ENCODE assay signal across 8 mouse cellular contexts in genomic region chr13:67332019-67332724, GRCm38 (mm10). TPM values are rescaled to one million over a fixed set of nuclear protein-coding genes. Genes with fewer than 3 reads are reported as not detected.
DNase-seq lines count a peak whose midpoint lies in the region; ATAC-seq and TF ChIP-seq lines count a peak whose summit lies in the region.

Gene Zfp595, minus strand, starts transcription at chr13:67332570.

- H3K27me3 ChIP-seq in C2C12 (ENCODE audit: control insufficient read depth, insufficient read depth, insufficient read length): no peaks in the 10 kb centered on the region
- no peaks in the 10 kb centered on the region for H3K27me3 ChIP-seq in heart, embryonic 12.5 days (replicated peaks)
- no peaks in the 10 kb centered on the region for H3K27me3 ChIP-seq in kidney, postnatal 0 days (ENCODE audit: insufficient read depth, low read length)
- no peaks in the 10 kb centered on the region for H3K27me3 ChIP-seq in liver, embryonic 11.5 days (replicated peaks; ENCODE audit: control insufficient read depth, insufficient read depth, low read length)
- H3K27me3 ChIP-seq in stomach, embryonic 14.5 days (ENCODE audit: control insufficient read depth, insufficient read depth, low read length): no peaks in the 10 kb centered on the region

- TF ChIP-seq CTCF in C2C12 (IDR thresholded peaks at IDR 0.05; ENCODE audit: control insufficient read depth, insufficient read depth, insufficient read length): no peak
- TF ChIP-seq CTCF in kidney, postnatal 0 days (IDR thresholded peaks at IDR 0.05; ENCODE audit: low read depth): peak; percentile 71

- peaks cover 3% of the 10 kb centered on the region for H3K4me1 ChIP-seq in heart, embryonic 12.5 days (replicated peaks)
- peaks cover 3% of the 10 kb centered on the region for H3K4me1 ChIP-seq in kidney, postnatal 0 days (replicated peaks; ENCODE audit: insufficient read depth, low read length)
- H3K4me1 ChIP-seq in liver, embryonic 11.5 days (replicated peaks; ENCODE audit: control insufficient read depth, insufficient read depth, low read length): 0 out of 2 replicates have a peak, but pooled peaks cover 5% of the 10 kb centered on the region
- no peaks in the 10 kb centered on the region for H3K4me1 ChIP-seq in stomach, embryonic 14.5 days (ENCODE audit: control insufficient read depth, insufficient read depth, low read length)

- H3K27ac ChIP-seq in heart, embryonic 12.5 days (ENCODE audit: poor library complexity, severe bottlenecking): peak within 1 kb of the TSS; percentile 56; the same call in 1 of the 2 replicates
- H3K27ac ChIP-seq in kidney, postnatal 0 days: peak within 1 kb of the TSS; percentile 47; the same call in 1 of the 2 replicates
- no peak within 1 kb of the TSS for H3K27ac ChIP-seq in liver, embryonic 11.5 days (ENCODE audit: low read depth, low read length)
- H3K27ac ChIP-seq in stomach, embryonic 14.5 days (ENCODE audit: low read length): peak within 1 kb of the TSS; percentile 44; the same call in 1 of the 2 replicates

- H3K4me3 ChIP-seq in C2C12 (ENCODE audit: insufficient read depth, poor library complexity, severe bottlenecking): peak within 1 kb of the TSS; percentile 37
- peak within 1 kb of the TSS; percentile 64 for H3K4me3 ChIP-seq in heart, embryonic 12.5 days
- peak within 1 kb of the TSS; percentile 50 for H3K4me3 ChIP-seq in kidney, postnatal 0 days (replicated peaks; ENCODE audit: low read depth, low read length)
- peak within 1 kb of the TSS; percentile 62 for H3K4me3 ChIP-seq in liver, embryonic 11.5 days (ENCODE audit: low read depth, low read length)
- peak within 1 kb of the TSS; percentile 59 for H3K4me3 ChIP-seq in stomach, embryonic 14.5 days (ENCODE audit: low read depth, low read length)

- peak; percentile 98 for ATAC-seq in erythroid progenitor cell, adult 5-6 weeks (replicated peaks; ENCODE audit: low FRiP score, poor library complexity, severe bottlenecking)
- ATAC-seq in heart, embryonic 12.5 days (ENCODE audit: insufficient number of reproducible peaks, low FRiP score): peak; percentile 89
- peak; percentile 93 for ATAC-seq in kidney, postnatal 0 days (replicated peaks; ENCODE audit: low FRiP score, low read depth)
- ATAC-seq in liver, embryonic 11.5 days (replicated peaks; ENCODE audit: low FRiP score): peak; percentile 87
- peak; percentile 89 for ATAC-seq in stomach, embryonic 14.5 days (ENCODE audit: insufficient number of reproducible peaks, insufficient read depth, low FRiP score, low read depth)

- peak within 1 kb of the TSS; percentile 73 for H3K4me2 ChIP-seq in heart, embryonic 12.5 days
- H3K4me2 ChIP-seq in kidney, postnatal 0 days (ENCODE audit: low read length): peak within 1 kb of the TSS; percentile 78
- H3K4me2 ChIP-seq in liver, embryonic 11.5 days: peak within 1 kb of the TSS; percentile 60
- peak within 1 kb of the TSS; percentile 54 for H3K4me2 ChIP-seq in stomach, embryonic 14.5 days (replicated peaks; ENCODE audit: low read depth, low read length)

- H3K79me3 ChIP-seq in C2C12 (ENCODE audit: low read depth): no peaks in the 10 kb centered on the region

- 15% methylated on average over 17 of the region's 17 CpGs for WGBS in heart, embryonic 12.5 days
- 12% methylated on average over 17 of the region's 17 CpGs for WGBS in kidney, postnatal 0 days
- WGBS in liver, embryonic 11.5 days: 17% methylated on average over 17 of the region's 17 CpGs
- WGBS in stomach, embryonic 14.5 days: 15% methylated on average over 17 of the region's 17 CpGs

- peak within 1 kb of the TSS; percentile 72 for H3K9ac ChIP-seq in heart, embryonic 12.5 days
- H3K9ac ChIP-seq in kidney, postnatal 0 days (ENCODE audit: low read depth, low read length): peak within 1 kb of the TSS; percentile 51
- H3K9ac ChIP-seq in liver, embryonic 11.5 days (ENCODE audit: low read depth, low read length): peak within 1 kb of the TSS; percentile 37
- H3K9ac ChIP-seq in stomach, embryonic 14.5 days (replicated peaks; ENCODE audit: low read depth, low read length): peak within 1 kb of the TSS; percentile 23

- no peaks in the 10 kb centered on the region for H3K9me3 ChIP-seq in heart, embryonic 12.5 days (replicated peaks)
- no peaks in the 10 kb centered on the region for H3K9me3 ChIP-seq in kidney, postnatal 0 days (replicated peaks; ENCODE audit: low read length)
- no peaks in the 10 kb centered on the region; the same call in 1 of the 2 replicates for H3K9me3 ChIP-seq in liver, embryonic 11.5 days (ENCODE audit: control insufficient read depth, low read length)
- H3K9me3 ChIP-seq in stomach, embryonic 14.5 days (ENCODE audit: control insufficient read depth, low read depth, low read length): no peaks in the 10 kb centered on the region

- peak within 1 kb of the TSS; percentile 4 for H3ac ChIP-seq in C2C12 (ENCODE audit: control insufficient read depth, insufficient read length, low read depth)

- DNase-seq in brain, embryonic 18.5 days (ENCODE audit: low read depth, low spot score): peak; percentile 60
- DNase-seq in kidney, postnatal 0 days (ENCODE audit: low spot score): peak; percentile 96
- peak; percentile 66 for DNase-seq in liver, embryonic 11.5 days (ENCODE audit: low spot score)
- DNase-seq in naive thymus-derived CD4-positive, alpha-beta T cell, adult 2 months (ENCODE audit: low read depth): peak; percentile 92

- H3K36me3 ChIP-seq in C2C12 (ENCODE audit: control insufficient read depth, insufficient read depth): no peaks in the 10 kb centered on the region
- no peaks in the 10 kb centered on the region for H3K36me3 ChIP-seq in heart, embryonic 12.5 days
- no peaks in the 10 kb centered on the region for H3K36me3 ChIP-seq in kidney, postnatal 0 days (ENCODE audit: insufficient read depth, low read length)
- H3K36me3 ChIP-seq in liver, embryonic 11.5 days (ENCODE audit: control insufficient read depth, insufficient read depth, low read length): no peaks in the 10 kb centered on the region; the same call in 1 of the 2 replicates
- no peaks in the 10 kb centered on the region for H3K36me3 ChIP-seq in stomach, embryonic 14.5 days (ENCODE audit: control insufficient read depth, insufficient read depth, low read length)

- no peaks in the 10 kb centered on the region for H3K79me2 ChIP-seq in C2C12 (ENCODE audit: control insufficient read depth, insufficient read depth)

TF ChIP-seq in C2C12, 6 proteins besides CTCF, POLR2A, EP300 and RAD21:
- no peak for TF ChIP-seq MYOG (IDR thresholded peaks at IDR 0.05; ENCODE audit: control insufficient read depth, extremely low read depth, insufficient read length)
- TF ChIP-seq USF1 (IDR thresholded peaks at IDR 0.05; ENCODE audit: low read depth): no peak
- TF ChIP-seq CEBPB (IDR thresholded peaks at IDR 0.05; ENCODE audit: low read depth): no peak
- TF ChIP-seq MAX (IDR thresholded peaks at IDR 0.05): no peak

RNA-seq across cellular contexts. Expression of gene Zfp595, which starts in this region (rescaled TPM):
- polyA plus RNA-seq in C2C12 (2012; fragmentation: generic; extraction: Trizol): 0.54 TPM
- 3.4 and 6.5 TPM in 2 replicates for total RNA-seq in erythroid progenitor cell, adult 5-6 weeks (2015; ENCODE audit: low replicate concordance)
- total RNA-seq in erythroid progenitor cell, adult 5-6 weeks (2017; ENCODE audit: low replicate concordance): 4.2 and 4.6 TPM in 2 replicates
- 2.2 and 2.5 TPM in 2 replicates for polyA plus RNA-seq in heart, embryonic 12.5 days (2016; fragmentation: Nextera tagmentation; extraction: Ambion mirVana)
- 2.2 and 2.4 TPM in 2 replicates for polyA plus RNA-seq in kidney, postnatal 0 days (2015; fragmentation: Nextera tagmentation; extraction: Ambion mirVana)
- 2.0 and 2.3 TPM in 2 replicates for polyA plus RNA-seq in liver, embryonic 11.5 days (2014; fragmentation: Nextera tagmentation; extraction: Ambion mirVana)
- polyA plus RNA-seq in stomach, embryonic 14.5 days (2014; fragmentation: Nextera tagmentation; extraction: Ambion mirVana): 2.8 and 3.4 TPM in 2 replicates
